Mouse (Mus musculus): ENCODE results near the gene Ciz1. TPM values are rescaled to one million over a fixed set of nuclear protein-coding genes. Genes with fewer than 3 reads are reported as not detected.

Ciz1 gene
- polyA plus RNA-seq, 1 experiment from 2014 or later = 42.7 TPM

DNA sequence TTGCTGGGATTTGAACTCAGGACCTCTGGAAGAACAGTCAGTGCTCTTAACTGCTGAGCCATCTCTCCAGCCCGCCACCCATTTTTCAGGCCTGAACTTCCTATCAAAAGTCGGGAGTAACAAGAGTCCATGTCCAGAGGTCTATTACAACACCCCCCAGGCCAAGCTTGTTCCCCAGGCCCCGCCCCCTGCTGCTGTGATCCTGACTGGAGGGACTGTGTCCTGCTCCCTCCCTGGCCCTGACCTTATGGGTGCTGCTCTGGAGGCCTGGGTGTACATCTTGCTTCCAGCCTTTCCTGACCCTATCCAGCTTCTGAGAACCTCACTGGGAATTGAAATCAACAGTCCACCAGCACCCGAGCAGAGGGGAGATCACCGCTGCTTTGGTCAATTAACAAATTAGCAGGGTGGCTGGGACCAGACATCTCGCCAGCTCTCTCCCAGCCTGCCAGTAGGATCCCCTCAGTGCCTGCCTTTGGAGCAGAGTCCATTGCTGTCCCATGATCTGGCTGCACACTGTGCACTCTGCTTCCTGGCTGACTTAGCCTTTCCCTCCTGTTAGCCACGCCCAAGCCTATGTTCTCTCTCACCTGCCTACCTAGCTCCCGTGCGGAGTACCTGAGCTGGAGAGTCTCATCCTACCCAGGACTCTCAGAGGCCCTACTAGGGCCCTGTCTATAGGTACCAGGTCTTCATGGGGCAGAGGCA is 30.4 kb upstream of the Ciz1 start:
- no peak for ATAC-seq (ENCODE audit: insufficient number of reproducible peaks, low FRiP score, low TSS enrichment, low read depth)
- no peak overlapping the region for H3K9ac ChIP-seq
- whole genome bisulfite sequencing = 69% methylated on average over 9 of the region's 9 CpGs
- H3K4me2 ChIP-seq = no peak overlapping the region
- H3K27ac ChIP-seq = 0 out of 2 replicates have a peak overlapping the region, but pooled peaks have one; percentile 24
- peaks cover 29% of the 10 kb centered on the region for H3K36me3 ChIP-seq
- no peak overlapping the region for H3K4me3 ChIP-seq
- no peaks in the 10 kb centered on the region for H3K27me3 ChIP-seq
- H3K4me1 ChIP-seq = peaks cover 44% of the 10 kb centered on the region
- no peaks in the 10 kb centered on the region for H3K9me3 ChIP-seq

DNA sequence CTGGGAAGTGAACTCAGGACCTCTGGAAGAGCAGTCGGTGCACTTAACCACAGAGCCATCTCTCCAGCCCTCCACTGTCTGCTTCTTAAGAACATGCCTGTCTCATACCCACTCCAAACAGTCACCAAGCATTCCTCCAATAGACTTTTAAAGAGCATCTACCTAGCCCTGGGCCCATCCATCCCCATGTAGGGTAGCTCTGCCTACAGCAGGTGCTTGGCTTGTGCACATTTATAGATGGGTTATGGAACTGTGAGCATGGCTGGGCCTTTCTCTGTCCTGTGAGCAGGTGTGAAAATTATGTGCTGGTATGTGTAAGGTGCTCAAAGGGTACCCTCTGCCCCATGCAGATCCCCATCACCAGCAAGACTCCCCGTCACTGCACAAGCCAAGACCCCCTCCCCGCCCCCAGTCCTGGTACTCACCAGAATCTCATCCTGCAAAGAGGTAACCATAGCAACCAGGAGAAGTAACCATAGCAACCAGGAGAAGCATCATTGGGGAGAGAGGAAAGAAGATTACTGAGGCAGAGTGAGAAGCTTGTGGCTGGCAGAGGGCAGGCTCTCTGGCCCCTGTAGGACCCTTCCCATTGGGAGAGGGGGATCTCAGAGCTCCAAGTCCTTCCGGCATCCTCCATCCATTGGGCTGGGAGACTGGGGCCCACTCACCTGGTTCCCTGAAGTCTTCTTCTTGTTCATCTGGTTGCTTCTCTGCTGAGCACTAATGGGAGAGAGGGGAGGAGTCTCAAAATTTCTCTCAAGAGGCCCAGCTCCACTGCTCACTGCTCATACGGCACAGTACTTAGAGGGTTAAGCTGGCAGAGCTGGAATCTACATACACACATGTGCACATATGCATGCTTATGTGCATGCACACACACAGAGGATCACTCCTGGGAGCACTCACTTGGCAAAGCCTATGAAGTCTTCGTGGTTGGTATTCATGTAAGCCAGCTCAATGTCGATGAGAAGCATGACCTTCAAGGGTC is 29.1 kb upstream of the Ciz1 start:
- H3K27ac ChIP-seq = 0 out of 2 replicates have a peak overlapping the region, but pooled peaks have one; percentile 8
- WGBS = 75% methylated on average over 7 of the region's 7 CpGs
- ATAC-seq (ENCODE audit: insufficient number of reproducible peaks, low FRiP score, low TSS enrichment, low read depth) = no peak

DNA sequence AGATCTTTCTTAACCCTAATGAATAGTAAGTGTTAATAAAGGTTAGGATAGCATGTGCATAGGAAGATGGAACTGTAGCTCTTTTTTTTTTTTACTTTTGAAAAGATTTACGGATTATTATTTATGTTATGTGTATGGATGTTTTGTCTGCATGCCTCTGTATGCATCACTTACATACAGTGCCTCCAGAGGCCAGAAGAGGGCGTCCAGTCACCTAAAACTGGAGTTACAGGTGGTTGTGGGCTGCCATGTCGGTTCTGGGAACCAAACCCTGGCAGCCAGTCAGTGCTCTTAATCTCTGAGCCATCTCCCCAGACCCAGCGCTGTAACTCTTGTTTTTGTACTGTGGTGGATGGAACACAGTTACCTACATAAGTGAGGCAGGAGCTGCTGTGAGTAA is 27.8 kb upstream of the Ciz1 start:
- Histone ChIP-seq H3K27me3 (no peaks in the 10 kb centered on the region), H3K4me1 (peaks cover 49% of the 10 kb centered on the region), H3K9ac (no peak overlapping the region), H3K27ac (no peak overlapping the region), H3K4me3 (no peak overlapping the region), H3K9me3 (no peaks in the 10 kb centered on the region), H3K36me3 (peaks cover 29% of the 10 kb centered on the region), H3K4me2 (no peak overlapping the region)
- ATAC-seq (ENCODE audit: insufficient number of reproducible peaks, low FRiP score, low TSS enrichment, low read depth) = no peak
- WGBS = 60% methylated on average over 4 of the region's 4 CpGs

More for the DNA sequence above, 29.1 kb upstream of the Ciz1 start:
- peaks cover 29% of the 10 kb centered on the region for H3K36me3 ChIP-seq
- H3K4me3 ChIP-seq = no peak overlapping the region
- no peak overlapping the region for H3K9ac ChIP-seq
- H3K9me3 ChIP-seq = no peaks in the 10 kb centered on the region
- H3K27me3 ChIP-seq = no peaks in the 10 kb centered on the region
- peaks cover 41% of the 10 kb centered on the region for H3K4me1 ChIP-seq
- H3K4me2 ChIP-seq = no peak overlapping the region

DNA sequence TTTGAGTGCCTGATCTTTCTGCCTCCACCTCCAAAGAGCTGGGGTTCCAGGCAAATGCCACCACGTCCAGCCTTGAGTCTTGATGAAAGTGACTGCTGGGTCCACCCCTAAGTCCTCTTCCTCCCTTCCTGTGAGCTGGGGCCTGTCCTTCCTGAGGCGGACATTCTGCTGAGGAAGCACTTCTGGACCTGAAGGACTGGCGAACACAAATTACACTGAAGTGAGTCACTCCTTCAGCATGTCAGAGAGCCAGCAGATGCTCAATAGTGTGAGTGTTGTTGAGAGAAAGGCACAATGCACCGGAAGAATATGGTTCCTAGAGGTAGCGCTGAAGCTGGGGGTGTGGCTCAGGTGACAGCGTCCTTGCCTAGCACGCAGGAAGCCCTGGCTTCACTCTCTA is 26.8 kb upstream of the Ciz1 start:
- ATAC-seq (ENCODE audit: insufficient number of reproducible peaks, low FRiP score, low TSS enrichment, low read depth) = no peak
- peak overlapping the region; percentile 50; the same call in 1 of the 2 replicates for H3K27ac ChIP-seq
- WGBS = 53% methylated on average over 7 of the region's 7 CpGs

DNA sequence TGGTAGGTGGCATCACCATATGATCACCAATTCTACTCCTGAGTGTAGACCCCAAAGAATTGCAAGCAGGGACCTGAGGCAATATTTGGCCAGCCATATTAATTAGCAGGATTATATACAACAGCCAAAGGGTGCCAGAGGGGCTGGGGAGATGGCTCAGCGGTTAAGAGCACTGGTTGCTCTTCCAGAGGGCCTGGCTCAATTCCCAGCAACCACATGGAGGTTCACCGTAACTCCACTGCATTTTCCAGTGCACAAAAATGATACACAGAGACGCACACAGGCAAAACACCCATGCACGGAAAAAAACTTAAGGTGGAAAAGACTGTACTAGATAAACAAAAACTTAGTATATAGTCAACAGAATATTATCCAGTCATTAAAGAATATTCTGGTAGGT is 24.9 kb upstream of the Ciz1 start:
- peak overlapping the region; percentile 54 for H3K27ac ChIP-seq
- H3K9ac ChIP-seq = no peak overlapping the region
- H3K4me1 ChIP-seq = peaks cover 45% of the 10 kb centered on the region
- H3K4me2 ChIP-seq = no peak overlapping the region
- 51% methylated on average over 4 of the region's 4 CpGs for WGBS
- H3K27me3 ChIP-seq = no peaks in the 10 kb centered on the region
- no peaks in the 10 kb centered on the region for H3K9me3 ChIP-seq
- no peak for ATAC-seq (ENCODE audit: insufficient number of reproducible peaks, low FRiP score, low TSS enrichment, low read depth)
- H3K36me3 ChIP-seq = peaks cover 34% of the 10 kb centered on the region
- H3K4me3 ChIP-seq = no peak overlapping the region

More for the DNA sequence above, 26.8 kb upstream of the Ciz1 start:
- no peak overlapping the region for H3K4me2 ChIP-seq
- H3K9ac ChIP-seq = no peak overlapping the region
- no peaks in the 10 kb centered on the region for H3K9me3 ChIP-seq
- H3K4me1 ChIP-seq = peaks cover 47% of the 10 kb centered on the region
- H3K4me3 ChIP-seq = no peak overlapping the region
- H3K27me3 ChIP-seq = no peaks in the 10 kb centered on the region
- peaks cover 29% of the 10 kb centered on the region for H3K36me3 ChIP-seq

DNA sequence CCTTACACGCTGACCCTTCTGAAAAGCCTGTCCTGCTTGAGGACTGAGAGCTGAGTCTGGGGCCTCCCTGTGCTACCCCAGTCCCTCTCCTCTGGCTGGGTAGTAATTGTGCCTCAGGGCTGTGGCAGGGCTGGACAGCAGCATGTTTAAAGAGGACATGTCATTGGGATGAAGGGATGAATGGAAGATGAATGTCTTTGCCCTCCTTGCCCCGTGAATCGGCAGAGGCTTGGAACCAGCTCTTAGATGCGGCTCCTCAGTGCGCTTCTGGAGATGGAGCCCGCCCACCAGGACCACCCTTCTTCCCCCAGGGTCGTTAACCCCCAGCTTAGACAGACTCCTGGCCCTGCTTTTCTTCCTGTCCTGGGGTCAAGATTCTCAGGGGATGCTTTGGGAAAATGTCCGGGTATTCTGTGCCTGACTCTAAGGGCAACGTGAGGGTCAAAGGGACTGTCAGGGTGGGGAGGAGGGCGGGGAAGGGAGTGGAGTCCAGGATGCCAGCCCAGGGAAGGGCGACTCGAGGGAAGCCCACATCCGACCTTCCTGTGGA is 23.1 kb upstream of the Ciz1 start:
- Histone ChIP-seq H3K4me1 (peaks cover 45% of the 10 kb centered on the region), H3K4me2 (no peak overlapping the region), H3K27ac (peak overlapping the region; percentile 94), H3K4me3 (no peak overlapping the region), H3K9ac (0 out of 2 replicates have a peak overlapping the region, but pooled peaks have one; percentile 7), H3K27me3 (no peaks in the 10 kb centered on the region), H3K9me3 (no peaks in the 10 kb centered on the region), H3K36me3 (peaks cover 40% of the 10 kb centered on the region)
- ATAC-seq (ENCODE audit: insufficient number of reproducible peaks, low FRiP score, low TSS enrichment, low read depth) = no peak; the same call in 1 of the 2 replicates
- 18% methylated on average over 13 of the region's 13 CpGs for WGBS

DNA sequence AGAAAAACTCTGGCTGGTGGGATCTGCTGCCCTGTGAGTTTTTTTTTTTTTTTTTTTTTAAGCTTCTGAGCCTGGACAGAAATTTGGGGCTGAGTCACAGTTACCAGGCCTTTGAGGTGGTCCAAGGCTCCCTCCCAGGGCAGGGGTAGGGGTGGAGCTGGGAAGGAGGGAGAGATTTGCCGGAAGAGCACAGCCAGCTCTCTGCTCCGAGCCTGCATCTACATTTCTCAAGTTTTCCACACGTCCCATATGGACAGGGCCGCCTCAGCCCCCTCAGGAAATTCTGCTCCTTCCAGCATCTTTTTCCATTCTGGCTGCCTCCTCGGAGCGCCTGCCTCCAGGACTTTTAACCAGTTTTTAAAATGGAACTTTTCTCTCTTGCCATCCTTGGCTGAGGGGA is 22.6 kb upstream of the Ciz1 start:
- 11% methylated on average over 6 of the region's 6 CpGs for WGBS
- H3K9ac ChIP-seq = no peak overlapping the region
- ATAC-seq (ENCODE audit: insufficient number of reproducible peaks, low FRiP score, low TSS enrichment, low read depth) = peak; percentile 85
- H3K4me2 ChIP-seq = no peak overlapping the region
- H3K9me3 ChIP-seq = no peaks in the 10 kb centered on the region
- H3K4me1 ChIP-seq = peaks cover 45% of the 10 kb centered on the region
- peaks cover 42% of the 10 kb centered on the region for H3K36me3 ChIP-seq
- H3K27me3 ChIP-seq = no peaks in the 10 kb centered on the region
- H3K4me3 ChIP-seq = no peak overlapping the region
- H3K27ac ChIP-seq = peak overlapping the region; percentile 94

DNA sequence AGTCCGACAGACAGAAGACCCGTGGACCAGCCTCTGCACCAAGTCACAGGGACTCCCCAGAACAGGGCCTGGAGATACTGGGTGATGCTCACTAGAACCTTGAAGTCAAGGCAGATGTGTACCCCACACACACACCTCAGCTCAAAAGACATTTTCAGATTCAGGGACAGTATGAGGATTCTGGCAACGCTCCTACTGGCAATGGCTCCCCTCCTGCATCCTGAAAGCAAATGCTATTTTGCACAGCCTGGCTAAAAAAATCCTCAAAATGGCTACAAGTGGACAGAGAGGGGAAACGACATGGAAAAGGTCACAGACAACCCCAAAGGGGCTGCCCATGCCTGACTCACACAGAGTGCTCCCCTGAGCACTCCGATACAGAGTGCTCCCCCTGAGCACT is 20.0 kb upstream of the Ciz1 start:
- Histone ChIP-seq H3K27ac (no peak overlapping the region), H3K4me3 (no peak overlapping the region), H3K27me3 (no peaks in the 10 kb centered on the region), H3K4me1 (peaks cover 32% of the 10 kb centered on the region), H3K4me2 (no peak overlapping the region), H3K9ac (no peak overlapping the region), H3K36me3 (peaks cover 53% of the 10 kb centered on the region), H3K9me3 (no peaks in the 10 kb centered on the region)
- no peak for ATAC-seq (ENCODE audit: insufficient number of reproducible peaks, low FRiP score, low TSS enrichment, low read depth)
- 87% methylated on average over 5 of the region's 5 CpGs for WGBS

DNA sequence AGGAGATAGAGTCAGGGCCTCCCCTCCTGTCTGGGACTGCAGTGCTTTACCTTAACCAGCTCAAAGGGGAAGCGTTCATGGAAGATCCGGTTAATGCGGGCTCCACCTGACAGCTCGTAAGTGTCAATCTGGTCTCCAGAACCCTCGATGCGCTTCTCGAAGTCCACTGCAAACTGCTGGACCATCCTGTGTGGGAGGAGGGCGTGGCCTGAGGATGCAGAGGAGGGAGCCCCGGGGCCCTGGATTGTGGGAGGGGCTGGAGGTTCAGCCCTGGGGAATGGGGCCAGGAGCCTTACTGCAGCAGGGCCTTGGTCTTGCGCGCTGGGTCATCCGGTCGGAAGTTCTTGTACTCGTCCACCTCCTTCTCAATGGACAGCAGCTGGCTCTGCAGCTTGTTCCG is 16.2 kb upstream of the Ciz1 start:
- H3K4me3 ChIP-seq = no peak overlapping the region
- H3K36me3 ChIP-seq = peaks cover 81% of the 10 kb centered on the region
- 52% methylated on average over 15 of the region's 15 CpGs for WGBS

DNA sequence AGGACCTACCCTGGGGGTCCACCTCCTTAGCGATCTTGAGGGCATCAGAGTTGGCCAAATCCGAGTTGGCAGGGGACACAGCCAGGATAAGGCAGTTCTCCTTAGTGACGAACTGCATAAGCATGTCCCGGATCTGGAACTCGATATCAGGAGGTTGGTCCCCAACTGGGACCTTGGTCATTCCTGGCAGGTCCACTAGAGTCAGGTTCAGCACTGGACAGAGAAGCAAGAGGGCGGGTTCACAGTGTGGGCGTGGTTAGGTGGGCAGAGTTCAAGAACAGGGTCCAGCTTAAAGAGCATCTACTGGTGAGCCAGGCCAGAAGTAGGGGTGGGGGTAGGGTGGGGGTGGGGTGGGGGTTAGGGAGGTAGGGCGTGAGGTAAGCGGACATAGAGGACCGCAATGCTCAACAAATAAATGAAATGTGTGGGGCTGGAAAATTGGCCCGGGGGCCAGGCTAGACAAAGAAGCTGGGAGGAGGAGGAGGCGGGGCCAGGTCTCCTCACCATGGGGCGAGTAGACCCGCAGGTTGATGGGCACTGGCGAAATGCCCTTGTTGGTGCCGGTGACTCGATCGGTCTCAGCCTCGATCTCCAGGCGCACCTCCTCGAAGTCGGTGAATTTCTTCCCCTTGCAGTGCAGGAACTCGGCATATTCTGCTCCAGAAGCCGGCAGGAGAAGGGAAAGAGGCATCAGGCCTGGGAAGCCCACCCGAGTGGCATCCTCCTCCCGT is 12.1 kb upstream of the Ciz1 start:
- no peak overlapping the region for H3K4me3 ChIP-seq
- no peaks in the 10 kb centered on the region for H3K27me3 ChIP-seq
- H3K27ac ChIP-seq = no peak overlapping the region
- H3K4me2 ChIP-seq = no peak overlapping the region
- 49% methylated on average over 26 of the region's 26 CpGs for WGBS
- ATAC-seq (ENCODE audit: insufficient number of reproducible peaks, low FRiP score, low TSS enrichment, low read depth) = no peak
- peaks cover 36% of the 10 kb centered on the region for H3K4me1 ChIP-seq
- H3K36me3 ChIP-seq = peaks cover 57% of the 10 kb centered on the region
- H3K9ac ChIP-seq = no peak overlapping the region
- H3K9me3 ChIP-seq = no peaks in the 10 kb centered on the region

More for the DNA sequence above, 16.2 kb upstream of the Ciz1 start:
- Histone ChIP-seq H3K4me2 (no peak overlapping the region), H3K27ac (no peak overlapping the region), H3K27me3 (no peaks in the 10 kb centered on the region), H3K9me3 (no peaks in the 10 kb centered on the region), H3K9ac (no peak overlapping the region), H3K4me1 (peaks cover 2% of the 10 kb centered on the region; the same call in 1 of the 2 replicates)
- no peak for ATAC-seq (ENCODE audit: insufficient number of reproducible peaks, low FRiP score, low TSS enrichment, low read depth)
